Mouse (Mus musculus): ENCODE results near the gene Anapc15. TPM values are rescaled to one million over a fixed set of nuclear protein-coding genes. Genes with fewer than 3 reads are reported as not detected.
"Not testable (repeated sequence)": the region's sequence is repeated elsewhere in the genome, so short reads cannot be mapped to it uniquely, and the experiment has no call there.

Anapc15 gene
- total RNA-seq, 2 experiments from 2014 or later: 31.4 to 32.6 TPM

GRCm38 (mm10) chr7:101935957-101936356 is 72.4 kb downstream of the Anapc15 start:
- TF ChIP-seq CTCF (IDR thresholded peaks at IDR 0.05): no peak
- H3K4me3 ChIP-seq: no peak overlapping the region

GRCm38 (mm10) chr7:101936996-101937395 is 73.5 kb downstream of the Anapc15 start:
- no peak; the same call in 1 of the 2 replicates for TF ChIP-seq CTCF (IDR thresholded peaks at IDR 0.05)
- no peak for DNase-seq (ENCODE audit: extremely low spot score in 1 of 2, low spot score in 2 of 2)
- intact Hi-C loops (cut with DNase I): no loop called here
- no peak overlapping the region for H3K27ac ChIP-seq
- H3K4me3 ChIP-seq: no peak overlapping the region

More at GRCm38 (mm10) chr7:101935957-101936356, 72.4 kb downstream of the Anapc15 start:
- intact Hi-C loops (cut with DNase I): loop anchor here (2.0 kb wide), 1 partner anchor 35 kb away; no protein-coding TSS in a partner anchor
- no peak for DNase-seq (ENCODE audit: extremely low spot score in 1 of 2, low spot score in 2 of 2)
- no peak overlapping the region for H3K27ac ChIP-seq

GRCm38 (mm10) chr7:101937569-101937968 is 74.1 kb downstream of the Anapc15 start:
- H3K4me3 ChIP-seq: no peak overlapping the region
- no peak overlapping the region for H3K27ac ChIP-seq
- DNase-seq (ENCODE audit: extremely low spot score in 1 of 2, low spot score in 2 of 2): no peak
- no peak for TF ChIP-seq CTCF (IDR thresholded peaks at IDR 0.05)
- intact Hi-C loops (cut with DNase I): no loop called here

- intact Hi-C loops (cut with DNase I): no loop called here
- no peak for DNase-seq (ENCODE audit: extremely low spot score in 1 of 2, low spot score in 2 of 2)
- Histone ChIP-seq H3K4me3 (no peak overlapping the region), H3K27ac (no peak overlapping the region)
- TF ChIP-seq CTCF (IDR thresholded peaks at IDR 0.05): no peak
Measured at GRCm38 (mm10) chr7:101938348-101938747, 74.8 kb downstream of the Anapc15 start.

GRCm38 (mm10) chr7:101939758-101940157 is 76.2 kb downstream of the Anapc15 start:
- TF ChIP-seq CTCF (IDR thresholded peaks at IDR 0.05): no peak
- Histone ChIP-seq H3K4me3 (no peak overlapping the region), H3K27ac (no peak overlapping the region)
- intact Hi-C loops (cut with DNase I): no loop called here
- DNase-seq (ENCODE audit: extremely low spot score in 1 of 2, low spot score in 2 of 2): no peak

GRCm38 (mm10) chr7:101949008-101949407 is 85.5 kb downstream of the Anapc15 start:
- intact Hi-C loops (cut with DNase I): not testable (repeated sequence)

More at GRCm38 (mm10) chr7:101949008-101949407, 85.5 kb downstream of the Anapc15 start:
- H3K4me3 ChIP-seq; DNase-seq (ENCODE audit: extremely low spot score in 1 of 2, low spot score in 2 of 2); H3K27ac ChIP-seq: not testable (repeated sequence)

Small RNA genes lying within 50 kb of the gene (microRNA-seq; reads per million reads assigned to microRNA genes)
- 0 reads per million in 2 experiments for gene Gm22655

Other genes starting within 250 kb of the Anapc15 start
- 10 to 100 TPM; 55.6 to 57.1 TPM for gene Clpb, start 200.1 kb upstream of the Anapc15 start, total RNA-seq (2021)
- not detected for gene Phox2a, start 45.4 kb upstream of the Anapc15 start, total RNA-seq (2021)
- 10 to 100 TPM; 28.1 to 34.7 TPM for gene Inppl1, start 25.5 kb upstream of the Anapc15 start, total RNA-seq (2021)
- gene Folr2, start 6.5 kb upstream of the Anapc15 start, total RNA-seq (2021): not detected
- 1 to 10 TPM; 1.1 to 1.8 TPM for gene Folr1, start 7.1 kb downstream of the Anapc15 start, total RNA-seq (2021)
- gene Lamtor1, start 42.2 kb downstream of the Anapc15 start, total RNA-seq (2021): 10 to 100 TPM; 87.9 to 90.9 TPM
- gene Tomt, start 42.6 kb downstream of the Anapc15 start, total RNA-seq (2021): not detected
- gene Lrrc51, start 70.2 kb downstream of the Anapc15 start, total RNA-seq (2021): 1 to 10 TPM; 4.0 to 4.8 TPM
- 100 to 1,000 TPM in 1 of 2 experiments, 10 to 100 TPM in 1; 96.8 to 101 TPM for gene Numa1, start 70.4 kb downstream of the Anapc15 start, total RNA-seq (2021)
- gene Il18bp, start 155.0 kb downstream of the Anapc15 start, total RNA-seq (2021): 10 to 100 TPM in 1 of 2 experiments, 1 to 10 TPM in 1; 8.5 to 10.2 TPM
- 10 to 100 TPM; 51.1 to 53.9 TPM for gene Rnf121, start 201.8 kb downstream of the Anapc15 start, total RNA-seq (2021)
- 10 to 100 TPM; 25.6 to 28.2 TPM for gene Xndc1, start 201.8 kb downstream of the Anapc15 start, total RNA-seq (2021)
- gene Xntrpc, start 202.0 kb downstream of the Anapc15 start, total RNA-seq (2021): 1 to 10 TPM; 2.6 to 3.0 TPM
- gene Trpc2, start 219.4 kb downstream of the Anapc15 start, total RNA-seq (2021): under 1 TPM in 1 of 2 experiments, not detected in 1; 0.91 TPM
- gene Art1, start 238.0 kb downstream of the Anapc15 start, total RNA-seq (2021): not detected
- gene Art5, start 245.8 kb downstream of the Anapc15 start, total RNA-seq (2021): not detected

Data from left cerebral cortex, adult 2 months (tissue).